Mouse (Mus musculus): Measurements from ENCODE around the gene Rbm5. TPM values are rescaled to one million over a fixed set of nuclear protein-coding genes. Genes with fewer than 3 reads are reported as not detected.

The Rbm5 gene
- total RNA-seq, 2 experiments from 2014 or later: 109 to 159 TPM

- no peak for DNase-seq (ENCODE audit: low spot score in 2 of 2)
- intact Hi-C loops (cut with DNase I): loop anchor here (5.0 kb wide), 2 partner anchors 34 to 134 kb away; no protein-coding TSS in a partner anchor
Observed at GRCm38 (mm10) chr9:107736185-107736485, 34.7 kb downstream of the Rbm5 start.

DNA sequence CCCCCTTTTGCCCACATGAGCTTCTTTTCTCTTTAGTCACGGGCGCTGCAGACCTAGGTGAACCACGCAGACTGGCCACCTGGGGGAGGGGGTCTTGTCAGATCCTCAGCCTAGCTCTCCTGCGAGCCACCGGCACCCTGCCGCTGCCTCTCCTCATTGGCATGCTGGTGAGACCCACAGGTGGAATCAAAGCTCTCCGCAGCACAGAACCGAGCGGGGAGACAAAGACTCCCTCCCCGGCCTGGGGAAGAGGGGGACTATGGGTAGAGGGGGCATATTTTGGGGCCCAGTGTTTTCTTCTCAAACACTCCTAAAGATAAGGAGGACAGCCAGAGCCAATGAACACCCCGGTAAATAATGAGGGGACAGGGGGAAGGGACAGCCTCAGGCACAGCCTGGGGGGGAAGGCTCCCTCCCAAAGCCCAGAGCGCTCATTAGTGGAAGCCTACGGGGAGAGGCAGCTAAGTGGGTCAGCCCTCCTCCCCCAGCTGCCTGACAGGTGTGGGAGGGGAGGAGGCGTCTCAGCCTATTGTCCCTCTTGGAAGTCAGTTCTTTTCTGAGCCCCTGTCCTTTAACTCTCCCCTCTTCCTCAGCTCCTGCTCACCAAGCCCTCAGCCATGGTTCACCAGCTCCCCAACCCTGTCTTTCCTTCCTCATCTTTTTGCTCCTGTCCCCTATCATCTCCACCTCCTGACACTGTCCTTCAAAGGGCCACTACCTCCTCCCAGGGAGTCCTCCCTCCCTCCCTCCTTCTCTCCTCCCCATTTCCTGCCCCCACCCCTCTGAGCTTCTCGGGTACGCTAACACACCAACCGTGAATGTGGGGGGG lies 35.2 kb downstream of the Rbm5 start:
- DNase-seq (ENCODE audit: low spot score in 2 of 2): no peak
- intact Hi-C loops (cut with DNase I): loop anchor here (5.0 kb wide), 2 partner anchors 33 to 133 kb away; no protein-coding TSS in a partner anchor

DNA sequence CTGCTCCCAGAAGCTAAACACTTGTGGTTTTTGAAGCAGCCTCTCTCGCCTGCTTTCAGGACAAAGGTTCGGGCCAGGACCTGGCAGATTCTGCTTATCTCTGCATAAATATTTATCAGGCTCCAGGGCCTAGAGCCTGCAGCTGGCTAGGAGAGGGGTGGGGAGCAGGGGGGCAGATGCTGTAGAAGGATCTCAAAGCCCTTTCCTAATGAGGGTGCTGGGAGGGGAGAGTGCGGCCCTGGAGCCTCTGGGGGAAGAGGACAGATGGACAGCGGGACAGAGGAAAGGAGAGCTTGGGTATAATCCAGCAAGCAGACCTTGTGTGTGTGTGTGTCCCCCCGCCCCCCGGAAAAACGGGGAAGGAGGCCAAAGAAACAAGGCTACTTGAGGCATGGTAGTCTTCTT lies 36.2 kb downstream of the Rbm5 start:
- intact Hi-C loops (cut with DNase I): no loop called here
- DNase-seq (ENCODE audit: low spot score in 2 of 2): no peak

DNA sequence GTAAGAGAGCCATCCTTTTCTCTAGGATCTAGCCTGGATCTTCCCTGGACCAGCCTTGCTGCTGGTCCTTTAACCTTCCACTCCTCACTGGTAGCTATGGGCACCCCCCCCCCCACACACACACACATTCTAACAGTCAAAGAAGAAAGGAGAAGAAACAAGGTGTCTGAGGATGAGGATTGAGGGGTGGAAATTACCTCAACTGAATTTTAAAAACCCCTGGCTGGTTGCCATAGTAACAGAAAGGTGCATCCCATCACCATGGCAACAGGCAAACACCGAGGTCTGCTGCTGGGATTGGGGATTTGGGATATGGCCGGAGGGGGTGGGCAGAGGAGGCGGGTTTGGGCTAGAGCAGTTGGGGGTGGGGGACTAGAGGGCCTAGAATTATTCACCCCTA lies 41.1 kb downstream of the Rbm5 start:
- DNase-seq (ENCODE audit: low spot score in 2 of 2): no peak
- intact Hi-C loops (cut with DNase I): no loop called here

- intact Hi-C loops (cut with DNase I): no loop called here
Observed at GRCm38 (mm10) chr9:107728919-107729670, 41.7 kb downstream of the Rbm5 start.

GRCm38 (mm10) chr9:107727041-107727440 lies 43.8 kb downstream of the Rbm5 start:
- intact Hi-C loops (cut with DNase I): no loop called here
- no peak for DNase-seq (ENCODE audit: low spot score in 2 of 2)

More at GRCm38 (mm10) chr9:107728919-107729670, 41.7 kb downstream of the Rbm5 start:
- no peak for DNase-seq (ENCODE audit: low spot score in 2 of 2)

DNA sequence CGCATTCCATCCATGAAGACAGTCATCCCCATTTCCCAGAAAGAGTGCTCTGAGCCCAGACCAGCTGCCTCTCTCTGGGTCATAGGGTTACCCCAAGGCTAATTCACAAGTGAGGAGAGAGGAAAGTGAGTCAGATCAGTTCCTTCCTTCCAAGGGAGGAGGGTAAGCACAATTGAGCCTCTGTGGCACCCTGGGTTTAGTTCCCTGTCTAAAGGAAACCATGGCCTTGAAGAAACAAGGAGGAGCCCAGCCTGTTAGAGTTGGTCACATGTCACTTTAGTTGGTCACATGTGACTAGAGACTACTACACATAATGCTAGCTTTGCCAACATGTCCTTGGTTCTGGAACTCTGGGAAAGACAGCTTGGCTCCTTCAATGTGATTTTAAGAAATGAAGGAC lies 46.0 kb downstream of the Rbm5 start:
- no peak for DNase-seq (ENCODE audit: low spot score in 2 of 2)
- intact Hi-C loops (cut with DNase I): no loop called here

DNA sequence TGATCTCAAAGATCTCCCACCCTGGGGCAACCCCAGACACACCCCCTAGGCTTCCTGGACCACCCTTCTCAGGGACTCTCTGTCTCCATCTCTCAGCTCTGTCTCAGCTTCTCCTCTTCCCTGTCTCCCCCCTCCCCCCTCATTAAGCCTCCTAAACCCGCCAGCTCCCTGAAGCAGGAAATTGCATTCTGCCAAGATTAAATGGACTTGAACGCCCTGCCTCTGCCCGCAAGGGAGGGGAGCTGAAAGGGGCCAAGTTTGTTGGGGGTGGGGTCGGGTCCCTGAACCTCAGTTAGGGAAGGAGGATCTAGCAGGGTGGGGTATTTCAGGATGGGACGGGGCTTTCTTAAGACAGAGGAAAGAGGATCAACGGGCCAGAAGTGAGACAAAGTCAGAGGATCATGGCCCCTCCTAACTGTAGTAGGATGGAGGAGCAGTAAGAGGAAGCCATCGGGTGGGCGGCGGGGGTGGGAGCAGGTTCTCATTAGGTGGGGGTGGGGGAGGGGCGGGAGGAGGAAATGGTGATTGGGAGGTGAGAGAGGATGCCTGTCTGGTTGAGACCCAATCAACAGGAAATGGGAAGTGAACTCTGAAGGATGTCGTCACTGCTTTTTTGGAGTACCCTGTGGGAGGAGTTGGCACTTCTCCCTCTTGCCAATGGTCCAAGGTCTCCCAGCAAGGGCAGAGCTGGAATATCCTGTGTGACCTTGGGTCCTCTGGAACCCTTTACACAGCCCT lies 46.8 kb downstream of the Rbm5 start:
- intact Hi-C loops (cut with DNase I): no loop called here
- DNase-seq (ENCODE audit: low spot score in 2 of 2): no peak

- DNase-seq (ENCODE audit: low spot score in 2 of 2): no peak
- intact Hi-C loops (cut with DNase I): no loop called here
Observed at GRCm38 (mm10) chr9:107723292-107723691, 47.5 kb downstream of the Rbm5 start.

DNA sequence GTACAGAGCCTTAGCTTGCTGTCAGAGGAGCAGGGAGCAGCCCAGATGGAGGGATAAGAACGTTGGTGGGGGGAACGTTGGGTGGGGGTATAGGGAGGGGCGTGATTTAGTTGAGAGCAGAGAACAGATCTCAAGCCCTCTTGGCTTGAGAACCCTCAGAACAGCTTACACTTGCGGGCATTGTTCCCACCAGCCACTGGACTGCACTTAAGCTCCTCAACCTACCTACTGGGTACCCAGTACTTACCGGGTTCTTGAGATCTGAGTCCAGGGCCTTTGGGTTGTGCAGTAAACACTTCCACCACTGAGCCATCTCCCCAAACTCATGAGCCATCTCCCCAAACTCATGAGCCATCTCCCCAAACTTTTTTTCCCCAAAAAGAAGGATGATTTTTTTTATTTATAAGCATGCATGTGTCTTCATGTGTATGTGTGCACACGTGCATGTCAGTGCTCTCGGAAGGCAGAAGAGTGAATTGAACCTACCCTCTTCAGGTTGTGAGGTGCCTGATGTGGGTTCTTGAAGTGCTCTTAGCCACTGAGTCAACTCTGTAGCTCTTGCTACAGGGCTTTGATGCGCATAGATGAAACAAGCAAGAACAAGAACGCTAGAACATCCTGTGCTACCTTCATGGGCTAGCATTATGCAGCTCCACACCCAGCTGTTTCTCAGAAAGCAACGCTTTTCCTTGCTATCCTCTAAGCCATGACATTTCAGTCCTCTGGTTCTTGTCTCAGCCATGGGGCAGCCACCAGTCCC lies 51.8 kb downstream of the Rbm5 start:
- intact Hi-C loops (cut with DNase I): no loop called here
- no peak for DNase-seq (ENCODE audit: low spot score in 2 of 2)

GRCm38 (mm10) chr9:107716951-107717350 lies 53.8 kb downstream of the Rbm5 start:
- no peak for DNase-seq (ENCODE audit: low spot score in 2 of 2)

GRCm38 (mm10) chr9:107715632-107716031 lies 55.2 kb downstream of the Rbm5 start:
- intact Hi-C loops (cut with DNase I): no loop called here
- no peak for DNase-seq (ENCODE audit: low spot score in 2 of 2)

More at GRCm38 (mm10) chr9:107716951-107717350, 53.8 kb downstream of the Rbm5 start:
- intact Hi-C loops (cut with DNase I): no loop called here

DNA sequence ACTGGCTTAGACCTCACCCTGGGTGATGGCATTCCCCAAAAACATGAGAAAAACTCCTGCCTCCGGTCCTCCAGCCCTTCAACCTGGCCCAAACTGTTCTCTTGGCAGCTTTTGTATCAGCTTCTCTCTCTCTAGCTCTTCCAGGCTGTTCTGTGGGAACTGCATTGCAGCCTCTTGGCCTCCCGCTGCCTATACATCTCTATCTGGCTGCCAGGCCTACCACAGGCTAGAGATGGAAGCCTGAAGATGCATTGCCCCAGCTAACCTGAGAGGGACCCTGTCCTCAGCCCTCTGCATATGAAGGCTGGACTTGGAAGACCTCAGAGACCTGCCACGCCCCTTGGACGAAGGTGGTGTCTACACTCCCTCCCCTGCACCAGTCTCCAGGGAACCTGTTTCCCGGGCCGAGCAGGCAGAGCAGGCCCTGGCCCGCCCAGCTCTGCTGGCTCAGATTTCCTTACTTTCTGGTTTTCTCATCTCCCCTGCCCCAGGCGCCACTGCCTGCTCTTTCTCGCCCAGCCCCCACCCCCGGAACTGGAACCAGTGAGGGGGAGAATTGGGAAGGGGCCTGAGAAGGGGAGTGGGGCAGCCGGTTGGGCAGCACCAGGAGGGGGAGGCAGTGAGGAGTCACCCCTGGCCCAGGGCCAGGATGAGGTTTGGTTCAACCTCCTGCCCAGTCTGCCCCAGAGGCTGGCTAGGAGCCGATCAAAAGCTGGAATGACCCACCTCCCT lies 56.4 kb downstream of the Rbm5 start:
- intact Hi-C loops (cut with DNase I): no loop called here
- no peak for DNase-seq (ENCODE audit: low spot score in 2 of 2)

DNA sequence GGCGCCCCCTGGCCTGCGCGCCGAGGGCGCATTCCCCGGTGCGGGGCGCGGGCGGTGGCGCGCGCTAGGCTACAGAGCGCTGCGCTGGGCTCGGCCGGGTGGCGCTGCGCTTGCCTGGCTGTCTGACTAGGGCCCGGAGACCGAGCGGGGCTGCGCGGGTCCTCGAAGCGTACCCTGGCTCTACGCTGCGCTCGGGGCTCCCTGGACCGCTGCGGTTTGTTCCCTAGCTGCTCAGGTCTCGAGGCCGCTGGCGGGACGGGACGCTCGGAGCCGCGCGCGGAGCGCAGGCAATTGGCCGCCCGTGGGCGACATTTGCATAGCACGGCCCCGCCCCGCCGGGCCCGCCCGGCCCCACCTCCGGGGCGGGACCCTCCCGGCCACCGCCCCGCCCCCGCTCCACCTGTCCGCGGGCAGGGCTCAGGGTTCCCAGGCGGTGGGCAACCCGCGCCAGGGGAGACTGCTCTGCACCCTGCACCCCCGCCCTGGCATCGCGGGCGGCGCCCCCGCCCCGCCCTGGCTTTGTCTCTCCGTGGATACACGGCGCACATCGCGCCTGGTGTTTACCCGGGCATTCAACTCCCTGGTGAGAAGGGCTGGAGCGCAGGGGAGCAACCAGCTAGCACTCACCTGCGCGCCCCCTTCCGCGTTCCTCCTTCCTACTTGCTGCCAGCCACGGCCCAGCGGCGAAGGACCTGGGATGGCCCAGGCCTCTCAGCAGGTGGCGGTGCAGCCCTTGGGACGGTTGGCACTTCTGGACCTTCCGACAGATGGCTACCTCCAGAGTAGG lies 60.9 kb downstream of the Rbm5 start, which contains the start of gene Sema3f:
Gene Sema3f, minus strand, starts transcription at position 779 of the 787 bp plus-strand sequence.
- intact Hi-C loops (cut with DNase I): no loop called here
- DNase-seq (ENCODE audit: low spot score in 2 of 2): peak; percentile 71 to 80

- intact Hi-C loops (cut with DNase I): no loop called here
Observed at GRCm38 (mm10) chr9:107709096-107709696, 61.6 kb downstream of the Rbm5 start.

DNA sequence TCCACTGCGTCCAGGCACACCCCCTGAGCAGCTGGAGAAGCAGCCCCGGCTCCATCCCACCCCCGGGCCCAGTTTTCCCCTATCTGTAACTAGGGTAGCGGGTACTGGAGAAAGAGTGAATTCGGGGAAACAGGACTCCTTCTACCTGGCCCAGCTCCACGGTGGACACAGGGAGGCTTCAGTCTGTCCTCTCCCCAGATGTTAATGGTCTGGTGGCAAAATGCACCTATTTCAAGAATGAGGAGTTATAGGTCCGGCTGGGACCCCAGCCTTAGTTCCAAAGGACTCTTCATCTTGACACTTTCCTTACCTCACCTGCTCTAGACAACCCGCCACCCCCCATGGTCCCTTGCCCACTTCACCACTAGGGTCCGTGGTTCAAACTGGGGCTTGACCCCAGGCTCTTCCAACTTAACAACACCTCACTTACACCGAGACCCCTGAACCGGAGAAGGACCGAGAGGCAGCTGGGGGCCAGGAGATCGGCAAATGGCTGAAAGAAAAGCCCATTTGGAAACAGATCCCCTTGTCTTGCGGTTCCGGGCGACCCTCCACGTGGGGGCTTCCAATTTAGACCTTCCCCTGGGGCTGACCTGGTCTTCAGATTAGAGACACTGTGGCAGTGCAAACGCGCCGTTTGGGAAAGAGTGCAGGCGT lies 62.2 kb downstream of the Rbm5 start:
- no peak for DNase-seq (ENCODE audit: low spot score in 2 of 2)
- intact Hi-C loops (cut with DNase I): no loop called here

More at GRCm38 (mm10) chr9:107709096-107709696, 61.6 kb downstream of the Rbm5 start:
- DNase-seq (ENCODE audit: low spot score in 2 of 2): peak; percentile 28 to 34

Data from left cerebral cortex, postnatal 36 days (tissue).